Mouse (Mus musculus) E14TG2a.4 (cell line): ENCODE measurements around the gene Myo15.

Experiments used
- CTCF ChIP-seq: conservative IDR thresholded peaks from 2 replicates; pipeline ENCODE4 v1.5.1; 2014; ENCODE audit warnings: low read length
- NANOG ChIP-seq: IDR thresholded peaks from 2 replicates; pipeline ENCODE4 v1.6.1; 2014; ENCODE audit warnings: borderline replicate concordance, low read length, mixed read lengths

- no peak for TF ChIP-seq CTCF
- TF ChIP-seq NANOG: no peak
Measured at GRCm38 (mm10) chr11:60457973-60458372, 11.2 kb upstream of the Myo15 start.
